Mouse (Mus musculus) limb, embryonic 14.5 days (tissue): ENCODE measurements around the gene Chrm5. TPM values are rescaled to one million over a fixed set of nuclear protein-coding genes. Genes with fewer than 3 reads are reported as not detected.

Source experiments
- ATAC-seq: fragments of 200-750 bp; cut with Nextera tagmentation; 2 replicates; pipeline ENCODE4 v1.8.0; 2017; ENCODE audit warnings: low read depth, moderate number of reproducible peaks, moderate TSS enrichment; ENCODE audit not compliant: low FRiP score
- DNase-seq: peaks from one replicate; pipeline ENCODE4 v3.0.0-alpha.2; 2015; ENCODE audit warnings: low spot score
- H3K27ac ChIP-seq: fragments of 300-500 bp; sonication (generic); replicated peaks from 2 replicates; pipeline ENCODE4 v1.5.1; 2014; ENCODE audit warnings: low read depth, mild to moderate bottlenecking, low read length, moderate library complexity, mixed read lengths
- H3K27me3 ChIP-seq: fragments of 300-500 bp; sonication (generic); 2 replicates; pipeline ENCODE4 v1.6.1; 2014; ENCODE audit warnings: low read length, mixed read lengths; ENCODE audit not compliant: control insufficient read depth, insufficient read depth
- H3K36me3 ChIP-seq: fragments of 300-500 bp; sonication (generic); 2 replicates; pipeline ENCODE4 v1.6.1; 2014; ENCODE audit warnings: mild to moderate bottlenecking, low read length, moderate library complexity, mixed read lengths; ENCODE audit not compliant: control insufficient read depth, insufficient read depth
- H3K4me1 ChIP-seq: fragments of 300-500 bp; sonication (generic); 2 replicates; pipeline ENCODE4 v1.6.1; 2014; ENCODE audit warnings: antibody characterized with exemption, low read length, mixed read lengths; ENCODE audit not compliant: control insufficient read depth, insufficient read depth
- H3K4me2 ChIP-seq: fragments of 300-500 bp; sonication (generic); replicated peaks from 2 replicates; pipeline ENCODE4 v1.6.1; 2014; ENCODE audit warnings: low read depth, mild to moderate bottlenecking, low read length, moderate library complexity; ENCODE audit not compliant: severe bottlenecking
- H3K4me3 ChIP-seq: fragments of 300-500 bp; sonication (generic); replicated peaks from 2 replicates; pipeline ENCODE4 v1.5.1; 2014; ENCODE audit warnings: low read length
- H3K9ac ChIP-seq: fragments of 300-500 bp; sonication (generic); 2 replicates; pipeline ENCODE4 v1.6.1; 2014; ENCODE audit warnings: mild to moderate bottlenecking, low read depth, low read length, moderate library complexity; ENCODE audit not compliant: severe bottlenecking
- H3K9me3 ChIP-seq: fragments of 300-500 bp; sonication (generic); 2 replicates; pipeline ENCODE4 v1.6.1; 2016; ENCODE audit warnings: low read length; ENCODE audit not compliant: control insufficient read depth
- POLR2A ChIP-seq: fragments of 200-500 bp; IDR thresholded peaks from 2 replicates; pipeline ENCODE4 v1.8.0; 2012; ENCODE audit warnings: inconsistent platforms, mild to moderate bottlenecking, moderate library complexity, borderline replicate concordance; ENCODE audit not compliant: insufficient read depth, insufficient read length; ENCODE audit errors: extremely low read depth
- WGBS: fragments of 180-500 bp; shearing (Covaris S2); extraction: QIAGEN DNeasy Blood & Tissue Kit; methylation state at CpG from one replicate; pipeline ENCODE4 v1.1.7; 2014; 5-methylcytosine and 5-hydroxymethylcytosine counted together
- polyA plus RNA-seq, 2 experiments: library from polyadenylated mRNA; depleted of rRNA in 1 of 2; stranded (reverse) in 1 of 2; unstranded in 1 of 2; fragments of >200 nt; fragmentation: Nextera tagmentation in 1 of 2; extraction: Ambion mirVana in 1 of 2; gene quantifications; 2 replicates each; pipeline versions ENCODE4 v1.2.1 to v1.2.3; 2012 to 2014

Gene Chrm5
- polyA plus RNA-seq, 2 experiments, result not detected

DNA sequence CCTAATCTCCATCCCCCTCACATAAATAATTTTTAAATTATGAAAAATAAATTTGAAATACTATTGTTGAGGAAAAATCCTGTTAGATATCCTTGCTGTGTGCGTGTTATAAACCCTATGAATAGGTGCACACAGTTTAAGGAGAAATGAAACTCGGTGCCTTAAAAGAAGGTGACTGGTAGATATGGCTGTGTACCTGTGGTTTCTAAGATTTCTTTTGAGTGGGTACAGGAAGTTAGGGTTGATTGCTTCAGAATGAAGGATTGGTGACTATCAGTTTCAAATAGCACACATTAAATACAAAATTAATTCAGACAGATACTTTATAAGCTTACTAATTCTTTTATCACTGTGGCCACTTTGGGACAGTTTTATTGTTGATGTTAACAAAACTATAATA is 43.0 kb downstream of the Chrm5 start:
- H3K27me3 ChIP-seq, result no peaks in the 10 kb centered on the region
- H3K9me3 ChIP-seq, result no peaks in the 10 kb centered on the region; the same call in 1 of the 2 replicates
- no peaks in the 10 kb centered on the region for H3K36me3 ChIP-seq
- WGBS, result 93% methylated on average over 2 of the region's 2 CpGs
- no peak overlapping the region for H3K27ac ChIP-seq
- no peaks in the 10 kb centered on the region for H3K4me1 ChIP-seq
- no peak overlapping the region for H3K4me3 ChIP-seq
- no peak overlapping the region for H3K4me2 ChIP-seq
- H3K9ac ChIP-seq, result no peak overlapping the region
- DNase-seq (no peak), ATAC-seq (no peak)
- no peak for TF ChIP-seq POLR2A

DNA sequence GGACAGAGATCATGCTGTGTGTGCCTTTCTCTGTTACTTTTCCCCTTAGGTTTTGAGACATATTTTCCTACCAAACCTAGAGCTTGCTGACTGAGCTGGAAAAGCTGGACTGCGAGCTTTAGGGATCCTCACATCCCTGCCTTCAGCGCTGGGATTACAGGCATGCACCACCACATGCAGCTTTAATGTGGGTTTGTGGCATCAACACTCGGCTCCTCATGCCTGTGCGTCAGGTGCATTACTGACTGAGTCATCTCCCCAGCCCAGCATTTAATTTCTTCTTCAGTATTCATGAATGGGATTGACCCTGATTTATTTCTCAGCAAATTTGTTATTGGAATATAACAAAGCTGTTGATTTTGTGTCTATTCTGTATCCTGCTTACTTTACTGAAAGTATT is 44.3 kb downstream of the Chrm5 start:
- WGBS, result 70% methylated on average over 4 of the region's 4 CpGs
- Histone ChIP-seq H3K27me3 (no peaks in the 10 kb centered on the region), H3K9me3 (no peaks in the 10 kb centered on the region), H3K4me3 (no peak overlapping the region), H3K27ac (no peak overlapping the region), H3K9ac (no peak overlapping the region), H3K36me3 (no peaks in the 10 kb centered on the region), H3K4me2 (no peak overlapping the region), H3K4me1 (no peaks in the 10 kb centered on the region)
- DNase-seq (no peak), ATAC-seq (no peak)
- no peak for TF ChIP-seq POLR2A

DNA sequence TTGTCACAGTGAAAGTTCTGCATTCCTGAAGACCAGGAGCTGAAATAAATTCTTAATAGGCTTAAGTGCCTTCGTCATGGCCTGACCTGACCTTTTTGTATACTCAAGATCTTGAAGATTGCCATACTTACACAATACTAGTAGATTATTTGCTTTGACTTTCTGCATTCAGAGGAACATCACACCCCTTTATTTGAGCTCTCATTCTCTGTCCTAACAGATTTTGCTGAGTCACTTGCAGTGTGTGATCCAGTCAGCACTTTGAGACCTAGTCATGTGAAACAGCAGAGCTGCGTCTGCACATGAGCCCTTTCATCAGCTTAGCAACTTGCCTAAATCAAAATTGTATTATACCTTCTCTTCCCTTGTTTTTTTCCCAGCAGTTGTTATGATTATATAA is 47.2 kb downstream of the Chrm5 start:
- Histone ChIP-seq H3K4me2 (no peak overlapping the region), H3K27ac (no peak overlapping the region), H3K27me3 (no peaks in the 10 kb centered on the region), H3K9ac (no peak overlapping the region), H3K4me1 (no peaks in the 10 kb centered on the region), H3K4me3 (no peak overlapping the region), H3K36me3 (no peaks in the 10 kb centered on the region), H3K9me3 (no peaks in the 10 kb centered on the region)
- DNase-seq (no peak), ATAC-seq (no peak)
- TF ChIP-seq POLR2A, result no peak
- WGBS, result 73% methylated on average over 2 of the region's 2 CpGs

DNA sequence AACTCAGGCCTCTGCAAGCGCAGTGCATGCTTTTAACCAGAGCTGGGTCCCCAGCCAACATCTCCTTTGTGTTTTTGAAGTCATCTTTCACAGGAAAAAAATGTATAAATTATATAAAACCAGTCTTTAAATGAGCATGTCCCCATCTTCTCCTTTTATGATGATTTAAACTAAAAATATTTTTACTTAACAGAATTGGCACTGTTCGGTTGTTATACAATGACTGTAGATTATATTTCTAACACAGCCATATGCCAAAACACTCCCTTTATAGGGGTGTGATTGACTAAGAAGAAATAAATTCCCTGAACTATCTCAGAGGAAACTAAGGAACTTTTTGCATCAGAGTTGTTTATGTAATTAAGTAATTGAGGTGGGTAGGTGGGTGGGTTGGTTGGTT is 48.0 kb downstream of the Chrm5 start:
- ATAC-seq (no peak), DNase-seq (no peak)
- Histone ChIP-seq H3K36me3 (no peaks in the 10 kb centered on the region), H3K4me2 (no peak overlapping the region), H3K27ac (no peak overlapping the region), H3K27me3 (no peaks in the 10 kb centered on the region), H3K9ac (no peak overlapping the region), H3K9me3 (no peaks in the 10 kb centered on the region), H3K4me1 (no peaks in the 10 kb centered on the region), H3K4me3 (no peak overlapping the region)
- WGBS, result 89% methylated on average over 2 of the region's 2 CpGs
- TF ChIP-seq POLR2A, result no peak

DNA sequence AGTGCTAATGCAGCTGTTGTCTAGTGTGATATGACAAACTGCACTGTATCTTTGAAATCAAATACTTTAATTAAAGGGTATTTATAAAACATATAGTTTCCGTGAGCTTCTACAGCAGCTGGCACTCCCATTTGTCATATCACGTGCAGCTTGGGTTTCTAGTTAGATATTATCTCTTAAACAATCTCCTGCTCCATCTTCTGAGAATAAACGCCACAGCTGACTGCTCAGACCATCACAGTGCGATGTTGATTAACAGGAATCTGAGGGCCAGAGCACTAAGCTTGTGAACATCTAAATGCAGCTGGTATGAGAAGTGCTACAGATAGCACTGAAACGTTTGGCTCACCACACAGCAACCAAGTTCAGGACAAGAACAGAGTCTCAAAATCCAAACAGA is 50.2 kb downstream of the Chrm5 start:
- H3K27ac ChIP-seq, result no peak overlapping the region
- H3K27me3 ChIP-seq, result no peaks in the 10 kb centered on the region
- no peaks in the 10 kb centered on the region for H3K36me3 ChIP-seq
- WGBS, result 66% methylated on average over 5 of the region's 5 CpGs
- no peak for TF ChIP-seq POLR2A
- no peak overlapping the region for H3K9ac ChIP-seq
- no peak overlapping the region for H3K4me3 ChIP-seq
- no peaks in the 10 kb centered on the region for H3K4me1 ChIP-seq
- DNase-seq, result no peak
- H3K4me2 ChIP-seq, result no peak overlapping the region
- ATAC-seq, result peak; percentile 57
- no peaks in the 10 kb centered on the region for H3K9me3 ChIP-seq

DNA sequence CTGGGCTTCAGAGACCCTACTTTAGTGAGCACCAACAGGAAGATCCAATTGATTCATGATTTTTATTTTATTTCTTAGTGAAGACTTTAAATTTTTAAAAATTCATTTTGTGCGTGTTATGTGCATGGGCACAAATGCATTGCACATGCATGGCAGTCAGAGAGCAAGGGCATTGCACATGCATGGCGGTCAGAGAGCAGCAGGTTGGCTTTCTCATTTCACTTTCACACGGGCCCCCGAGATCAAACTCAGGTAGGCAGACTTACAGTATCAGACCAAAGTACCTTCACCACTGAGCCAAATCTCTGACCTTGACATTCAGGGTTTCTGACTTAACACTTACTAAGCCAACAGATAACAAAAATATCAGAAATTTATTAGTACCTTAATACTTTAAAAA is 50.9 kb downstream of the Chrm5 start:
- Histone ChIP-seq H3K4me3 (no peak overlapping the region), H3K27ac (no peak overlapping the region), H3K9me3 (no peaks in the 10 kb centered on the region), H3K4me1 (no peaks in the 10 kb centered on the region), H3K36me3 (no peaks in the 10 kb centered on the region), H3K27me3 (no peaks in the 10 kb centered on the region), H3K9ac (no peak overlapping the region), H3K4me2 (no peak overlapping the region)
- DNase-seq (no peak), ATAC-seq (no peak)
- TF ChIP-seq POLR2A, result no peak
- 91% methylated on average over 4 of the region's 4 CpGs for WGBS

Other genes with a start within 250 kb of the Chrm5 start
- gene Lpcat4, start 241.3 kb downstream of the Chrm5 start, polyA plus RNA-seq (2012; rRNA removed), result 39.9 and 64.6 TPM in 2 replicates
- gene Lpcat4, start 241.3 kb downstream of the Chrm5 start, polyA plus RNA-seq (2014; fragmentation: Nextera tagmentation; extraction: Ambion mirVana), result 19.7 and 20.9 TPM in 2 replicates
- not detected in 2 replicates for gene Nutm1, start 221.5 kb downstream of the Chrm5 start, polyA plus RNA-seq (2012; rRNA removed)
- gene Nutm1, start 221.5 kb downstream of the Chrm5 start, polyA plus RNA-seq (2014; fragmentation: Nextera tagmentation; extraction: Ambion mirVana), result not detected in 2 replicates
- 147 and 150 TPM in 2 replicates for gene Nop10, start 218.8 kb downstream of the Chrm5 start, polyA plus RNA-seq (2012; rRNA removed)
- gene Nop10, start 218.8 kb downstream of the Chrm5 start, polyA plus RNA-seq (2014; fragmentation: Nextera tagmentation; extraction: Ambion mirVana), result 193 and 210 TPM in 2 replicates
- 32.5 TPM in 2 replicates for gene Slc12a6, start 214.9 kb downstream of the Chrm5 start, polyA plus RNA-seq (2012; rRNA removed)
- gene Slc12a6, start 214.9 kb downstream of the Chrm5 start, polyA plus RNA-seq (2014; fragmentation: Nextera tagmentation; extraction: Ambion mirVana), result 14.1 and 15.4 TPM in 2 replicates
- 0.03 TPM in 1 of 2 replicates, not detected in the other for gene Gm21985, start 214.5 kb downstream of the Chrm5 start, polyA plus RNA-seq (2012; rRNA removed)
- not detected in 2 replicates for gene Gm21985, start 214.5 kb downstream of the Chrm5 start, polyA plus RNA-seq (2014; fragmentation: Nextera tagmentation; extraction: Ambion mirVana)
- 75.1 and 83.0 TPM in 2 replicates for gene Emc4, start 112.7 kb downstream of the Chrm5 start, polyA plus RNA-seq (2012; rRNA removed)
- gene Emc4, start 112.7 kb downstream of the Chrm5 start, polyA plus RNA-seq (2014; fragmentation: Nextera tagmentation; extraction: Ambion mirVana), result 104 and 108 TPM in 2 replicates
- gene Katnbl1, start 101.6 kb downstream of the Chrm5 start, polyA plus RNA-seq (2012; rRNA removed), result 19.8 and 21.2 TPM in 2 replicates
- 50.1 and 50.2 TPM in 2 replicates for gene Katnbl1, start 101.6 kb downstream of the Chrm5 start, polyA plus RNA-seq (2014; fragmentation: Nextera tagmentation; extraction: Ambion mirVana)
- 9.2 and 11.7 TPM in 2 replicates for gene Emc7, start 25.8 kb downstream of the Chrm5 start, polyA plus RNA-seq (2012; rRNA removed)
- gene Emc7, start 25.8 kb downstream of the Chrm5 start, polyA plus RNA-seq (2014; fragmentation: Nextera tagmentation; extraction: Ambion mirVana), result 18.3 and 18.4 TPM in 2 replicates
- gene Aven, start 12.2 kb upstream of the Chrm5 start, polyA plus RNA-seq (2012; rRNA removed), result 8.7 and 10.7 TPM in 2 replicates
- 8.0 and 9.0 TPM in 2 replicates for gene Aven, start 12.2 kb upstream of the Chrm5 start, polyA plus RNA-seq (2014; fragmentation: Nextera tagmentation; extraction: Ambion mirVana)